Mouse (Mus musculus) limb, embryonic 11.5 days (tissue): ENCODE results near the gene Sytl3. TPM values are rescaled to one million over a fixed set of nuclear protein-coding genes. Genes with fewer than 3 reads are reported as not detected.
"Not testable (repeated sequence)": the region's sequence is repeated elsewhere in the genome, so short reads cannot be mapped to it uniquely, and the experiment has no call there.

Source experiments
- ATAC-seq: fragments of 200-750 bp; cut with Nextera tagmentation; 2 replicates; pipeline ENCODE4 v1.8.0; 2017; ENCODE audit warnings: low read depth; ENCODE audit not compliant: insufficient number of reproducible peaks, low FRiP score, low TSS enrichment
- DNase-seq: peaks from one replicate; pipeline ENCODE4 v3.0.0-alpha.2; 2015; ENCODE audit warnings: low spot score
- H3K27ac ChIP-seq: fragments of 300-500 bp; sonication (generic); replicated peaks from 2 replicates; pipeline ENCODE4 v1.5.1; 2014; ENCODE audit warnings: low read depth, mild to moderate bottlenecking, low read length
- H3K27me3 ChIP-seq: fragments of 300-500 bp; sonication (generic); 2 replicates; pipeline ENCODE4 v1.6.1; 2014; ENCODE audit warnings: mild to moderate bottlenecking, low read length, mixed read lengths; ENCODE audit not compliant: control insufficient read depth, insufficient read depth
- H3K36me3 ChIP-seq: fragments of 300-500 bp; sonication (generic); 2 replicates; pipeline ENCODE4 v1.6.1; 2014; ENCODE audit warnings: mild to moderate bottlenecking, low read length, moderate library complexity, mixed read lengths; ENCODE audit not compliant: control insufficient read depth, insufficient read depth
- H3K4me1 ChIP-seq: fragments of 300-500 bp; sonication (generic); 2 replicates; pipeline ENCODE4 v1.6.1; 2014; ENCODE audit warnings: low read length, mixed read lengths; ENCODE audit not compliant: control insufficient read depth, insufficient read depth
- H3K4me2 ChIP-seq: fragments of 300-500 bp; sonication (generic); 2 replicates; pipeline ENCODE4 v1.6.1; 2014; ENCODE audit warnings: low read depth, mild to moderate bottlenecking, moderate library complexity; ENCODE audit not compliant: severe bottlenecking
- H3K4me3 ChIP-seq: fragments of 300-500 bp; sonication (generic); 2 replicates; pipeline ENCODE4 v1.5.1; 2014; ENCODE audit warnings: low read depth, low read length
- H3K9ac ChIP-seq: fragments of 300-500 bp; sonication (generic); 2 replicates; pipeline ENCODE4 v1.6.1; 2014; ENCODE audit warnings: mild to moderate bottlenecking, low read length
- H3K9me3 ChIP-seq: fragments of 300-500 bp; sonication (generic); 2 replicates; pipeline ENCODE4 v1.6.1; 2016; ENCODE audit warnings: low read length; ENCODE audit not compliant: control insufficient read depth
- WGBS: fragments of 180-500 bp; shearing (Covaris S2); extraction: QIAGEN DNeasy Blood & Tissue Kit; methylation state at CpG from one replicate; pipeline ENCODE4 v1.1.7; 2014; 5-methylcytosine and 5-hydroxymethylcytosine counted together
- polyA plus RNA-seq: library from polyadenylated mRNA; unstranded; fragments of >200 nt; fragmentation: Nextera tagmentation; extraction: Ambion mirVana; gene quantifications from 2 replicates; pipeline ENCODE4 v1.2.1, GENCODE M21; 2014

Gene Sytl3
- polyA plus RNA-seq: not detected in 2 replicates

- H3K9ac ChIP-seq, H3K27me3 ChIP-seq, H3K27ac ChIP-seq, H3K4me3 ChIP-seq, DNase-seq, H3K36me3 ChIP-seq, H3K9me3 ChIP-seq, H3K4me2 ChIP-seq, H3K4me1 ChIP-seq, ATAC-seq: not testable (repeated sequence)
- 92% methylated on average over 4 of the region's 7 CpGs for WGBS
These were observed at the start of gene Sytl3 for GRCm38 (mm10) chr17:6658801-6659200. Gene Sytl3 (plus strand): TSS chr17:6659093.

GRCm38 (mm10) chr17:6613524-6613923 is 45.4 kb upstream of the Sytl3 start:
- H3K4me1 ChIP-seq, H3K27ac ChIP-seq, ATAC-seq, H3K4me3 ChIP-seq, H3K27me3 ChIP-seq, H3K9ac ChIP-seq, DNase-seq, H3K36me3 ChIP-seq, H3K4me2 ChIP-seq, H3K9me3 ChIP-seq: not testable (repeated sequence)
- 81% methylated on average over 11 of the region's 14 CpGs for WGBS

- H3K27ac ChIP-seq, H3K36me3 ChIP-seq, H3K4me3 ChIP-seq, ATAC-seq, H3K9ac ChIP-seq, DNase-seq, H3K27me3 ChIP-seq, H3K9me3 ChIP-seq, H3K4me1 ChIP-seq, H3K4me2 ChIP-seq: not testable (repeated sequence)
- WGBS: 97% methylated on average over 4 of the region's 9 CpGs
These were observed 44.6 kb upstream of the Sytl3 start for GRCm38 (mm10) chr17:6614316-6614715.

DNA sequence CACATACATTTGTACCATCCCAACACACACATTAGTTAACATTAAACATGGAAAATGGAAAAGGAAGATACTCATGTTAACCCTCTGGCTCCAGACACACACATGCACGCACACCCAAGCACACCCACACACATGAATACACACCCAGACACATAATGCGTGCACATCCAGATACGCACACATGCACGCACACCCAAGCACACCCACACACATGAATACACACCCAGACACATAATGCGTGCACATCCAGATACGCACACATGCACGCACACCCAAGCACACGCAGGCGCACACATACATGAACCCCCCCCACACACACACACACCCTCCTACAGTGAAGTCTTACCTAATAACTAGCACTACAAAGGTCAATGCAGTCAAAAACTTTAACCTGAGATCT is 42.2 kb upstream of the Sytl3 start:
- H3K4me2 ChIP-seq, H3K27me3 ChIP-seq, H3K27ac ChIP-seq, H3K9ac ChIP-seq, H3K4me1 ChIP-seq, ATAC-seq, H3K9me3 ChIP-seq, DNase-seq, H3K36me3 ChIP-seq, H3K4me3 ChIP-seq: not testable (repeated sequence)
- WGBS: 97% methylated on average over 9 of the region's 9 CpGs

DNA sequence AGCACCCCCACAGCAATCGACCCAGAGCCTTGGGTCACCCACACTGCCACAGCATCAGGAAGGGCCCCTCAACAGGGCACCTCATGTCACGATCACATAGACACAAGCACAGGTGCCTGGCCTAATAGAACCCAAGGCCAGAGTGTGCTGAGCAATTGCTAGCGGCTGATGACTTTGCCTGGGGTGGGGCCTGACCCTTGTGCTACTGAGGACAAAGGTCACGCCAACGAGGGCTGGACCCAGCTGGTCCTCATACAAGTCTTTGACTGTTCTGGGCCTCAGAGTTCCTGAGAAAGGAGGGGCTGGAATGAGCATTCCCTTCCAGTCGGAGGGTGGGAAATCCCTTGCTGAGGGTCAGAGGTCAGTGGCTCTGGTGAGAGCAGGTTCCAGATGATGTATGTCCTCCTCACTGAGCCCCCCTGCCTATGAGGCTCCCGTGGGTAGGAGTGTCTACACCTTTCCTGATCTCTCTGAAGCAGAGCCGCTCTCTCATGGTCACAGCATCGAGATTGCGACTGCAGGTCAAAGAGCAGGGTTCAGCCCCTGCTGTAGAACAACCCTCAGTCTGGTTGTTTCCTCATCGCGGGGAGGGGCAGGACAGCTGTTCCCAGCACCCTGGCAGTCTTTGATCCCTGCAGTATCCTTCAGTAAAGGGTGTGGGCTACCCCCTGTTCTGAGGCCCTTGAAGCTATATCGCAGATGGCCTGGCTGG is 41.0 kb upstream of the Sytl3 start:
- not testable (repeated sequence) for H3K27me3 ChIP-seq, H3K4me1 ChIP-seq, H3K27ac ChIP-seq, H3K9ac ChIP-seq, H3K4me3 ChIP-seq, H3K9me3 ChIP-seq, DNase-seq, H3K36me3 ChIP-seq, H3K4me2 ChIP-seq
- peak; percentile 35; the same call in 1 of the 2 replicates for ATAC-seq
- WGBS: 36% methylated on average over 7 of the region's 13 CpGs

GRCm38 (mm10) chr17:6619271-6619670 is 39.6 kb upstream of the Sytl3 start:
- WGBS: 81% methylated on average over 5 of the region's 5 CpGs
- not testable (repeated sequence) for H3K27me3 ChIP-seq, H3K9ac ChIP-seq, H3K4me3 ChIP-seq, H3K4me1 ChIP-seq, H3K27ac ChIP-seq, H3K4me2 ChIP-seq, H3K36me3 ChIP-seq, DNase-seq, H3K9me3 ChIP-seq, ATAC-seq

GRCm38 (mm10) chr17:6620035-6620434 is 38.9 kb upstream of the Sytl3 start:
- 69% methylated on average over 5 of the region's 6 CpGs for WGBS
- not testable (repeated sequence) for DNase-seq, H3K4me3 ChIP-seq, H3K36me3 ChIP-seq, H3K27ac ChIP-seq, H3K27me3 ChIP-seq, H3K9ac ChIP-seq, ATAC-seq, H3K4me1 ChIP-seq, H3K9me3 ChIP-seq, H3K4me2 ChIP-seq

DNA sequence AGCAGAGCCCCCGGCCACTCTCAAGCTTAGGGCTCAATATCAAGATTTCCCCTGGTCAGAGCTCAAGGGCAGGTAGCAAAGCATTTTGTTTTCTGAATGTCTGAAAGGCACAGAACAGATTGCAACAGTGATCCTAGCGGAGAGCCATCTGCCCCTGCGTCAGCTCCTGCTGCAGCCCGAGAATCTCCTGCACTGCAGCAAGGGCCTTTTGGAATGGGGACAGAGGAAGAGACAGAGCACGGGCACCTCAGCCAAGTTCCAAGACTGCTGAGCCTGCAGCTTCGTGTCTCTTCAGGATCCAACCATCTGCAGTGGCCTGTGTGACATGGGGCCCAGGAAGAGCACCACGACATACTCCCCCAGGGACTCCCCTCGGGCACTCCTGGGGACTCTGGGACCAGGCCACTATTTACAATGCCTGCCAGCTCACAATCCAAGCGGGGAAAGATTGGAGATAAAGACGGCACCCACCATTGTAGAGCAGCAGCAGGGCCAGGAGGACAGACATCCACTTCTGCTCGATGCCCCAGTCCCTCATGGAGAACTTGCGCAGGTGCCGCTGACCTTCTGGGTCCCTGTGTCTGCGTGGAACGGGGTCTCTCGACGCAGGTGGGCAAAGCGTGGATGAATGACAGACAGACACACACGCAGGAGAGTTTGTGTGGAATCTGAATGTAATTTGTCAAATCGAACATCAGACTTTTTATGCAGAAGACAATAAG is 38.0 kb upstream of the Sytl3 start:
- not testable (repeated sequence) for ATAC-seq, H3K4me3 ChIP-seq, H3K27me3 ChIP-seq, H3K9me3 ChIP-seq, H3K4me1 ChIP-seq, H3K9ac ChIP-seq, H3K27ac ChIP-seq, H3K36me3 ChIP-seq, DNase-seq, H3K4me2 ChIP-seq
- WGBS: 80% methylated on average over 18 of the region's 20 CpGs
